In the genomic region with DNA sequence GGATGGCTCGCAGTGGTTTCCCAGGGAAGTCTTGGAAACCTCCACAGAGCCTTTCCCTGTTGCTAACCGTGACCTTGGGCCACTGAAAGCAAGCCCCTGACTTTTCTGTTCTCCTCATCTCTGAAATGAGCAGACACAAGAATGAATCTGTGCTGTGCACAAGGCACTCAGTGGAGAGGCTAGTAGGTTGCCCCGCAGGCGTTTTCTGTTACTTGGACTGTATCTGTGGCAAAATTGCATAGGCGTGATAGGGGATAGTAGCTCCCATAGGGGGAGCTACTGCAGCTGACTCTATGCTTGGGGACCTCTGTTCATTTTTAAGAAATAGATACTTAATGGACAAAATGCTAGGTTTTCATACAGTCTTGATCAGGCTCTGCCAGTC, we compare ENCODE assay signal across 7 mouse cellular contexts. TPM values are rescaled to one million over a fixed set of nuclear protein-coding genes. Genes with fewer than 3 reads are reported as not detected.
DNase-seq lines count a peak whose midpoint lies in the region; ATAC-seq lines count a peak whose summit lies in the region.

No protein-coding gene starts in this region.

- H3K27me3 ChIP-seq in megakaryocyte, embryonic 14.5 days (replicated peaks) = no peaks in the 10 kb centered on the region
- H3K27me3 ChIP-seq in embryonic facial prominence, embryonic 13.5 days = no peaks in the 10 kb centered on the region
- H3K27me3 ChIP-seq in limb, embryonic 10.5 days (ENCODE audit: low read depth, poor library complexity, severe bottlenecking) = no peaks in the 10 kb centered on the region
- H3K27me3 ChIP-seq in stomach, embryonic 14.5 days (ENCODE audit: control insufficient read depth, insufficient read depth, low read length) = no peaks in the 10 kb centered on the region

- ATAC-seq in megakaryocyte, adult 5-6 weeks (ENCODE audit: poor library complexity, severe bottlenecking) = no peak
- no peak for ATAC-seq in embryonic facial prominence, embryonic 13.5 days (ENCODE audit: insufficient number of reproducible peaks, insufficient read depth, low FRiP score, low TSS enrichment, low read depth)
- ATAC-seq in stomach, embryonic 14.5 days (ENCODE audit: insufficient number of reproducible peaks, insufficient read depth, low FRiP score, low read depth) = no peak

- WGBS in embryonic facial prominence, embryonic 13.5 days = 19% methylated on average over 5 of the region's 5 CpGs
- 22% methylated on average over 5 of the region's 5 CpGs for WGBS in limb, embryonic 10.5 days
- WGBS in stomach, embryonic 14.5 days = 18% methylated on average over 5 of the region's 5 CpGs

- H3K4me2 ChIP-seq in embryonic facial prominence, embryonic 13.5 days = peak overlapping the region; percentile 87
- H3K4me2 ChIP-seq in stomach, embryonic 14.5 days (replicated peaks; ENCODE audit: low read depth, low read length) = peak overlapping the region; percentile 81

- H3K4me3 ChIP-seq in megakaryocyte, embryonic 14.5 days (replicated peaks) = peak overlapping the region; percentile 92
- peak overlapping the region; percentile 75 for H3K4me3 ChIP-seq in embryonic facial prominence, embryonic 13.5 days
- H3K4me3 ChIP-seq in limb, embryonic 10.5 days = peak overlapping the region; percentile 79
- peak overlapping the region; percentile 76 for H3K4me3 ChIP-seq in stomach, embryonic 14.5 days (ENCODE audit: low read depth, low read length)

- H3K36me3 ChIP-seq in megakaryocyte, embryonic 14.5 days (replicated peaks; ENCODE audit: low read length) = peaks cover 14% of the 10 kb centered on the region
- H3K36me3 ChIP-seq in embryonic facial prominence, embryonic 13.5 days = no peaks in the 10 kb centered on the region
- no peaks in the 10 kb centered on the region for H3K36me3 ChIP-seq in limb, embryonic 10.5 days
- no peaks in the 10 kb centered on the region for H3K36me3 ChIP-seq in stomach, embryonic 14.5 days (ENCODE audit: control insufficient read depth, insufficient read depth, low read length)

- peaks cover 30% of the 10 kb centered on the region for H3K4me1 ChIP-seq in megakaryocyte, embryonic 14.5 days
- H3K4me1 ChIP-seq in embryonic facial prominence, embryonic 13.5 days = peaks cover 7% of the 10 kb centered on the region
- peaks cover 23% of the 10 kb centered on the region for H3K4me1 ChIP-seq in limb, embryonic 10.5 days
- peaks cover 5% of the 10 kb centered on the region; the same call in 1 of the 2 replicates for H3K4me1 ChIP-seq in stomach, embryonic 14.5 days (ENCODE audit: control insufficient read depth, insufficient read depth, low read length)

- no peaks in the 10 kb centered on the region for H3K9me3 ChIP-seq in megakaryocyte, embryonic 14.5 days
- H3K9me3 ChIP-seq in embryonic facial prominence, embryonic 13.5 days = no peaks in the 10 kb centered on the region
- no peaks in the 10 kb centered on the region for H3K9me3 ChIP-seq in limb, embryonic 10.5 days (replicated peaks)
- no peaks in the 10 kb centered on the region for H3K9me3 ChIP-seq in stomach, embryonic 14.5 days (ENCODE audit: control insufficient read depth, low read depth, low read length)

- H3K9ac ChIP-seq in embryonic facial prominence, embryonic 13.5 days = peak overlapping the region; percentile 80
- peak overlapping the region; percentile 55; the same call in 1 of the 2 replicates for H3K9ac ChIP-seq in stomach, embryonic 14.5 days (replicated peaks; ENCODE audit: low read depth, low read length)

- DNase-seq in limb, embryonic 10.5 days (ENCODE audit: low spot score) = no peak
- DNase-seq in left cerebral cortex, adult 18-20 months (ENCODE audit: low spot score in 2 of 2) = no peak
- DNase-seq in cerebellum, postnatal 25 days = no peak

- H3K27ac ChIP-seq in embryonic facial prominence, embryonic 13.5 days = no peak overlapping the region
- peak overlapping the region; percentile 88 for H3K27ac ChIP-seq in limb, embryonic 10.5 days
- H3K27ac ChIP-seq in stomach, embryonic 14.5 days (ENCODE audit: low read length) = no peak overlapping the region

RNA-seq across cellular contexts. Expression of a gene that starts 0.7 kb away (rescaled TPM):
- polyA plus RNA-seq in megakaryocyte, embryonic 14.5 days (2012; ENCODE audit: insufficient read depth, low replicate concordance) = 2.5 and 4.7 TPM in 2 replicates
- total RNA-seq in megakaryocyte, adult 5-6 weeks (2015) = 5.4 and 6.8 TPM in 2 replicates
- 4.1 and 4.9 TPM in 2 replicates for total RNA-seq in megakaryocyte, adult 5-6 weeks (2017)
- 11.5 and 13.9 TPM in 2 replicates for polyA plus RNA-seq in embryonic facial prominence, embryonic 13.5 days (2015; fragmentation: Nextera tagmentation; extraction: Ambion mirVana)
- 7.6 and 8.6 TPM in 2 replicates for polyA plus RNA-seq in limb, embryonic 10.5 days (2016; fragmentation: Nextera tagmentation; extraction: Ambion mirVana)
- 15.4 and 18.1 TPM in 2 replicates for polyA plus RNA-seq in stomach, embryonic 14.5 days (2014; fragmentation: Nextera tagmentation; extraction: Ambion mirVana)
- 10 to 100 TPM; 17.9 to 18.2 TPM for total RNA-seq in left cerebral cortex, adult 18-20 months (2021)

RNA-seq across cellular contexts. Expression of a gene that starts 22.3 kb away (rescaled TPM):
- not detected in 2 replicates for polyA plus RNA-seq in megakaryocyte, embryonic 14.5 days (2012; ENCODE audit: insufficient read depth, low replicate concordance)
- not detected in 2 replicates for total RNA-seq in megakaryocyte, adult 5-6 weeks (2015)
- total RNA-seq in megakaryocyte, adult 5-6 weeks (2017) = not detected in 2 replicates
- polyA plus RNA-seq in embryonic facial prominence, embryonic 13.5 days (2015; fragmentation: Nextera tagmentation; extraction: Ambion mirVana) = not detected in 2 replicates
- polyA plus RNA-seq in limb, embryonic 10.5 days (2016; fragmentation: Nextera tagmentation; extraction: Ambion mirVana) = not detected in 2 replicates
- 0.62 and 0.63 TPM in 2 replicates for polyA plus RNA-seq in stomach, embryonic 14.5 days (2014; fragmentation: Nextera tagmentation; extraction: Ambion mirVana)
- total RNA-seq in left cerebral cortex, adult 18-20 months (2021) = not detected
